Mouse (Mus musculus): Measurements from ENCODE around the gene Rad23b.
"Not testable (repeated sequence)": the region's sequence is repeated elsewhere in the genome, so short reads cannot be mapped to it uniquely, and the experiment has no call there.

Gene Rad23b

GRCm38 (mm10) chr4:55349452-55350218, at the start of gene Rad23b:
Gene Rad23b (plus strand): TSS chr4:55350043.
- peak; percentile 100 for DNase-seq (ENCODE audit: low spot score in 2 of 2)

GRCm38 (mm10) chr4:55304121-55304520, 45.7 kb upstream of the Rad23b start:
- no peak for DNase-seq (ENCODE audit: low spot score in 2 of 2)

- no peak for DNase-seq (ENCODE audit: low spot score in 2 of 2)
These were observed 43.2 kb upstream of the Rad23b start for GRCm38 (mm10) chr4:55306636-55307035.

- no peak for DNase-seq (ENCODE audit: low spot score in 2 of 2)
These were observed 33.1 kb upstream of the Rad23b start for GRCm38 (mm10) chr4:55316726-55317125.

- not testable (repeated sequence) for DNase-seq (ENCODE audit: low spot score in 2 of 2)
These were observed 31.5 kb upstream of the Rad23b start for GRCm38 (mm10) chr4:55318350-55318749.

GRCm38 (mm10) chr4:55325786-55326518, 23.9 kb upstream of the Rad23b start:
- no peak for DNase-seq (ENCODE audit: low spot score in 2 of 2)

- no peak for DNase-seq (ENCODE audit: low spot score in 2 of 2)
These were observed 22.3 kb upstream of the Rad23b start for GRCm38 (mm10) chr4:55327508-55327907.

- DNase-seq (ENCODE audit: low spot score in 2 of 2): no peak
These were observed 21.4 kb upstream of the Rad23b start for GRCm38 (mm10) chr4:55328471-55328870.

GRCm38 (mm10) chr4:55328928-55329327, 20.9 kb upstream of the Rad23b start:
- DNase-seq (ENCODE audit: low spot score in 2 of 2): not testable (repeated sequence)

- DNase-seq (ENCODE audit: low spot score in 2 of 2): no peak
These were observed 20.1 kb upstream of the Rad23b start for GRCm38 (mm10) chr4:55329621-55330346.

- DNase-seq (ENCODE audit: low spot score in 2 of 2): no peak
These were observed 14.6 kb upstream of the Rad23b start for GRCm38 (mm10) chr4:55335030-55335770.

- DNase-seq (ENCODE audit: low spot score in 2 of 2): no peak
These were observed 10.9 kb upstream of the Rad23b start for GRCm38 (mm10) chr4:55338905-55339304.

- no peak for DNase-seq (ENCODE audit: low spot score in 2 of 2)
These were observed 10.5 kb upstream of the Rad23b start for GRCm38 (mm10) chr4:55339388-55339787.

GRCm38 (mm10) chr4:55341797-55342196, 8.0 kb upstream of the Rad23b start:
- no peak for DNase-seq (ENCODE audit: low spot score in 2 of 2)

- peak in 1 of 2 experiments; percentile 53 for DNase-seq (ENCODE audit: low spot score in 2 of 2)
These were observed 7.2 kb upstream of the Rad23b start for GRCm38 (mm10) chr4:55342602-55343001.

- no peak for DNase-seq (ENCODE audit: low spot score in 2 of 2)
These were observed 6.6 kb upstream of the Rad23b start for GRCm38 (mm10) chr4:55343287-55343686.

- DNase-seq (ENCODE audit: low spot score in 2 of 2): no peak
These were observed 938 bp upstream of the Rad23b start for GRCm38 (mm10) chr4:55348759-55349451.

GRCm38 (mm10) chr4:55350219-55350931, 532 bp downstream of the Rad23b start:
- peak; percentile 50 to 80 for DNase-seq (ENCODE audit: low spot score in 2 of 2)

GRCm38 (mm10) chr4:55351037-55351436, 1.2 kb downstream of the Rad23b start:
- DNase-seq (ENCODE audit: low spot score in 2 of 2): no peak

- DNase-seq (ENCODE audit: low spot score in 2 of 2): no peak
These were observed 2.0 kb downstream of the Rad23b start for GRCm38 (mm10) chr4:55351860-55352259.
